Mouse (Mus musculus) forebrain, embryonic 14.5 days (tissue): ENCODE results near the gene Cnot1. TPM values are rescaled to one million over a fixed set of nuclear protein-coding genes. Genes with fewer than 3 reads are reported as not detected.

Source experiments
- ATAC-seq: fragments of 200-750 bp; cut with Nextera tagmentation; 2 replicates; pipeline ENCODE4 v1.8.0; 2017; ENCODE audit warnings: mild to moderate bottlenecking, moderate library complexity
- DNase-seq: peaks from one replicate; pipeline ENCODE4 v3.0.0-alpha.2; 2015; ENCODE audit warnings: low spot score
- H3K27ac ChIP-seq: fragments of 300-500 bp; sonication (generic); 2 replicates; pipeline ENCODE4 v1.5.1; 2014; ENCODE audit warnings: low read depth, mild to moderate bottlenecking, control low read depth, low read length, moderate library complexity
- H3K27me3 ChIP-seq: fragments of 300-500 bp; sonication (generic); replicated peaks from 2 replicates; pipeline ENCODE4 v1.6.1; 2014; ENCODE audit warnings: low read length, control low read depth, mixed read lengths; ENCODE audit not compliant: control insufficient read depth, insufficient read depth
- H3K36me3 ChIP-seq: fragments of 300-500 bp; sonication (generic); 2 replicates; pipeline ENCODE4 v1.6.1; 2014; ENCODE audit warnings: low read length, control low read depth; ENCODE audit not compliant: control insufficient read depth, insufficient read depth
- H3K4me1 ChIP-seq: fragments of 300-500 bp; sonication (generic); 2 replicates; pipeline ENCODE4 v1.6.1; 2014; ENCODE audit warnings: antibody characterized with exemption, low read length, control low read depth; ENCODE audit not compliant: control insufficient read depth, insufficient read depth
- H3K4me2 ChIP-seq: fragments of 300-500 bp; sonication (generic); 2 replicates; pipeline ENCODE4 v1.6.1; 2014; ENCODE audit warnings: mild to moderate bottlenecking, control low read depth, low read length
- H3K4me3 ChIP-seq: fragments of 300-500 bp; sonication (generic); 2 replicates; pipeline ENCODE4 v1.5.1; 2014; ENCODE audit warnings: low read depth, low read length, control low read depth
- H3K9ac ChIP-seq: fragments of 300-500 bp; sonication (generic); 2 replicates; pipeline ENCODE4 v1.6.1; 2014; ENCODE audit warnings: mild to moderate bottlenecking, low read length, control low read depth, moderate library complexity
- H3K9me3 ChIP-seq: fragments of 300-500 bp; sonication (generic); replicated peaks from 2 replicates; pipeline ENCODE4 v1.6.1; 2016; ENCODE audit warnings: low read length, control low read depth, mixed read lengths; ENCODE audit not compliant: control insufficient read depth
- WGBS: fragments of 180-500 bp; shearing (Covaris S2); extraction: QIAGEN DNeasy Blood & Tissue Kit; methylation state at CpG from one replicate; pipeline ENCODE4 v1.1.7; 2014; 5-methylcytosine and 5-hydroxymethylcytosine counted together
- polyA plus RNA-seq: library from polyadenylated mRNA; unstranded; fragments of >200 nt; fragmentation: Nextera tagmentation; extraction: Ambion mirVana; gene quantifications from 2 replicates; pipeline ENCODE4 v1.2.1, GENCODE M21; 2014

Cnot1 gene
- polyA plus RNA-seq, result 63.0 and 66.4 TPM in 2 replicates

DNA sequence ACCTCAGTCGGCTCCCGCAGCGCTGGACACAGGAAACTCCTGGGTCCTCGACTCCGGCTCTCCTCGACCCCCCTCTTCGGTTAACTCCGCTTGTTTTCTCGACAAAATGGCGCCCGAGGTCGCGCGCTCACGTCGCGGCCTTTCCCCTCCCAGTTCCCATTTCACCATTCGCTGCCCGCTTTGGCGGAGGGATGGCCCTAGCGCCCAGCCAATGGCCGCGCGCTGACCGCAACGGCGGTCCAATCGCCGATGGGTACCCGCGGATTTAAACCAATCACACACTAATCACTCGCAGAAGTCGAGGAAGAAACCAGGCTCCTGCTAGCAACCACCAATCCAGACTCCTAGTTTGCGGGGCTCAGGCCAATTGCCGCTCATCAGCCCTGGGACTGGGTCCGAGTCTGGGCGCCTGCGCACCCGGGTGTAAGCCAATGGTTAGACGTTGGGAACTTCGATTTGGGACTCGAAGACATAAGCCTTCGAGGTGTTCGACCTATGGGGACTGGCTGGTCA lies at the start of gene Cnot1:
Cnot1 (minus strand) TSS at position 134 of the 513 bp plus-strand sequence.
- Histone ChIP-seq H3K4me3 (peak within 1 kb of the TSS; percentile 96), H3K27me3 (no peaks in the 10 kb centered on the region), H3K4me2 (peak within 1 kb of the TSS; percentile 93), H3K27ac (peak within 1 kb of the TSS; percentile 93), H3K9me3 (no peaks in the 10 kb centered on the region), H3K4me1 (peaks cover 12% of the 10 kb centered on the region), H3K9ac (peak within 1 kb of the TSS; percentile 94), H3K36me3 (peaks cover under 1% of the 10 kb centered on the region; the same call in 1 of the 2 replicates)
- under 1% methylated on average over 44 of the region's 44 CpGs for WGBS
- ATAC-seq (peak; percentile 97), DNase-seq (peak; percentile 98)

DNA sequence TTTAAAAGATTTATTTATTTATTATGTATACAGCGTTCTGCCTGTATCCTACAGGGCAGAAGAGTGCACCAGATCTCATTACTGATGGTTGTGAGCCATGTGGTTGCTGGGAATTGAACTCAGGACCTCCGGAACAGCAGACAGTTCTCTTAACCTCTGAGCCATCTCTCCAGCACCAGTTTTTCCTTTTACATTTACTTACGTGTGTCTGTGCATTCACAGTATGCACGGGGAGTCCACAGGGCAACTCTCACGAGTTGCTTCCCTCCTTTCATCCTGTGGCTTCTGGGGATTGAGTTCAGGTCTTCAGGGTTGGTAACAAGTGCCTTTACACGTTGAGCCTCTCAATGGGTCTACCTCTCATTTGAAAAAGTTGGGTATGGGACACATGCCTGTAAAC lies 46.9 kb upstream of the Cnot1 start:
- DNase-seq, result no peak
- Histone ChIP-seq H3K4me2 (no peak overlapping the region), H3K4me3 (no peak overlapping the region), H3K9me3 (no peaks in the 10 kb centered on the region), H3K9ac (no peak overlapping the region), H3K27me3 (no peaks in the 10 kb centered on the region), H3K4me1 (peaks cover 8% of the 10 kb centered on the region), H3K27ac (no peak overlapping the region), H3K36me3 (no peaks in the 10 kb centered on the region)
- no peak for ATAC-seq
- WGBS, result 87% methylated on average over 6 of the region's 6 CpGs

DNA sequence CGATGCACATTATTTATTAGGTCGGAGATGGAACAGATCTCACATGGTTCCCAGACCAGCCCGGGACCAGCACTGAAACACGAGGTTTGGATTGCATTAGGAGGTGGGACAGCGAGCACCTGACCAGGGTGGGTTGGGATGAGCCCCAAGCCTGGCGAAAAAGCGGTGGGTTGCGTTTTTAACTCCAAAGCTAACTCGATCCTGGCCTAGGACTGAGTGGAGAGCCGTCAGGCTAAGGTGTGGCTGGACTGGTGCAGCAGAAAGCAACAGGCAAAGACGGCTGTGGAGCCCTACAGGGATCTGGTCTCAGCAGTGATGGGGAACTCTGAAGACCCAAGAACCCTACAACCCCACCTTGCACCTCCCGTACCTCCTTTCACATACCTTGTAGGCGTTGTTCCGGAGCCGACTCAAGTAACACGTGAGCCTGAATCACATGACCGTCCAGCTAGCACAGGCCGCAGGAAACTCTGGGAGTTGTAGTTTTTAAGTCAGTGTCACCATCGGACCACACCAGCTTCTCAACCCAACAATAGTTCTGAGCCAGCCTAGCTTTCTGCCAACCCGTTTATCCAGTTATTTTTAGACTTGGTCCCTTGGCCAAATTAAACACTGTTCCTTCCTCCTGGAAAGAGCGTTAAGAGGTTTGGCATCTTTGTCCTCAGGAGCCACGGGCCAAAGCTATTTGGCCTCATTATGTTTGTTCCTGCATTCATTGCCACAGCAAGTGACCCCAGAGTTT lies 46.0 kb upstream of the Cnot1 start, which contains the start of gene Slc38a7:
Slc38a7 (minus strand) TSS at position 438 of the 742 bp plus-strand sequence.
- 12% methylated on average over 22 of the region's 22 CpGs for WGBS
- Histone ChIP-seq H3K4me3 (peak within 1 kb of the TSS; percentile 48), H3K27ac (no peak within 1 kb of the TSS)

DNA sequence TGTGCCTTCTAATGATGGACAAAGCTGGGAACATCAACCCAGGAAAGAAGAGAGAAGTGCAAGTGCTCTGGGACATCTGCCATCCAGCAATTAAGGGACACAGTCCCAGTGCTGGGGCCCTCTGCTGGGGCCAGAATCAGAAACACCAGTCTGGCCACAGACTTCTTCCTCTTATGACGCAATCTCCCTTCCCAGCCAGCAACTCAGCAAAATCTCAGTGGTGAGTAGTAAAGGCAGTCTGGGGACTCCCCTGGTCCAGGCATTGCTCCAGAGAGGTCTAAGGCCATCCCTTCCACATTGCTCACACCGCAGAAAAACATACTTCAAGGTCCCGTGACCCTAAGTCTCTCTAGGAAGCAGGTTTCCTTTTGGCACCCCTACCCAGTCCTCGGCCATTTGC lies 45.0 kb upstream of the Cnot1 start:
- peaks cover 8% of the 10 kb centered on the region for H3K4me1 ChIP-seq
- H3K4me2 ChIP-seq, result peak overlapping the region; percentile 75
- peaks cover 9% of the 10 kb centered on the region for H3K36me3 ChIP-seq
- H3K4me3 ChIP-seq, result peak overlapping the region; percentile 48; the same call in 1 of the 2 replicates
- ATAC-seq (no peak), DNase-seq (no peak)
- no peak overlapping the region; the same call in 1 of the 2 replicates for H3K9ac ChIP-seq
- 79% methylated on average over 4 of the region's 4 CpGs for WGBS
- H3K9me3 ChIP-seq, result no peaks in the 10 kb centered on the region
- no peaks in the 10 kb centered on the region for H3K27me3 ChIP-seq
- no peak overlapping the region for H3K27ac ChIP-seq

More for the DNA sequence above, 46.0 kb upstream of the Cnot1 start, which contains the start of gene Slc38a7:
- ATAC-seq (peak; percentile 98), DNase-seq (peak; percentile 94)
- no peaks in the 10 kb centered on the region for H3K9me3 ChIP-seq
- H3K4me2 ChIP-seq, result peak within 1 kb of the TSS; percentile 75
- H3K27me3 ChIP-seq, result no peaks in the 10 kb centered on the region
- peaks cover 4% of the 10 kb centered on the region for H3K36me3 ChIP-seq
- H3K9ac ChIP-seq, result peak within 1 kb of the TSS; percentile 75
- peaks cover 8% of the 10 kb centered on the region for H3K4me1 ChIP-seq

DNA sequence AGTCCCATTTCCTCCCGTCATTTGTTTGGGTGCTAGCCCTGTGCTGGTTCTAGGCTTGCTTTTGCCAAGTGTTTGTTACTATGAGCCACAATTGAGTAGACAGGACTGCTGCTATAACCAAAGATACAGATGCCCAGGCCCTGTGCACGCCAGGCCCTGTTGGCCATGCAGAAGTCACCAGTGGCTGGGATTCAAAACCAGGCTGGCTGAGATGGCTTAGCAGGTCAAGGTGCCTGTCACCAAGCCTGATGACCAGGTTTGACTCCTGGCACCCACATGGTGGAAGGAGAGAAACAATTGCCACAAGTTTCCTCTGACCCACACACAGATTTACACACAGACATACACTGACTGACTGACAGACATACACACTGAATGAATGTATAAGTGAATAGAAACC lies 43.1 kb upstream of the Cnot1 start:
- no peak for ATAC-seq
- Histone ChIP-seq H3K27me3 (no peaks in the 10 kb centered on the region), H3K9ac (no peak overlapping the region), H3K4me3 (no peak overlapping the region), H3K27ac (no peak overlapping the region), H3K4me1 (peaks cover 8% of the 10 kb centered on the region), H3K4me2 (no peak overlapping the region), H3K9me3 (no peaks in the 10 kb centered on the region), H3K36me3 (peaks cover 18% of the 10 kb centered on the region)
- 98% methylated on average over 2 of the region's 2 CpGs for WGBS
- DNase-seq, result no peak

DNA sequence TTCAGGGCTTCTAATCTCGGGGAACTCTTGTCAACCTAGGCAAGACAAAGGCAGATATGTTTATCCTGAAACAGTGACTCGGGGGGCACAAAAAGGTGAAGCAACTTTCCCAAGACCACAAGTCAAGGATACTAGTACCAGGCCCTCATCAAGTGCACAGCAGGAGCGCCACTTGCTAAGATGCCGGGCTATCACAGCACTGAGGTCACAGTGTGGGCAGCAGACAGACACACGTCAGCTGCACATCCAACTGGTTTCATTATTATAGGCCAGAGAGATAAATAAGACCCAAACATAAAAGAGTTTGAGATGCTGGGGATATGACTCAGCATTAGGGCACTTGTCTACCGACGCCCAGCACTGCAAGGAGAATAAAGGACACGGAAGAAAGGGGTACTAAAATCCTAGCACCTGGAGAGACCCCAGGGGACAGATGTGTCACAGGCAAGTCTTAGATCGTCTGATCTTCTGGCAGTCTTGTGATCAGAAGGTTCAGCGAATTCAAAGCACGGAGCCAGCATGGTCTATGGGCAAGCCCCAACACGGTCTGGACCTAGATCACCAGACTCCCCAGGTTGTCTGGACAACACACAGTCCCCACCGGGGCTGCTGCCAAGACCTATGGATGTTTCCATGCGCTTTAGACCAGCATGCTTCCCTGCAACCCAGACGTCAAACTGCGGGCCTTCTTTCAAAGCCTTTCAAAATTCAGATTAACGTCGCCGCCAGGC lies 41.6 kb upstream of the Cnot1 start:
- no peak overlapping the region for H3K4me2 ChIP-seq
- no peak overlapping the region for H3K9ac ChIP-seq
- peaks cover 8% of the 10 kb centered on the region for H3K4me1 ChIP-seq
- WGBS, result 90% methylated on average over 19 of the region's 19 CpGs
- H3K36me3 ChIP-seq, result peaks cover 31% of the 10 kb centered on the region
- no peak for ATAC-seq
- H3K9me3 ChIP-seq, result no peaks in the 10 kb centered on the region
- DNase-seq, result no peak
- no peak overlapping the region for H3K27ac ChIP-seq
- H3K27me3 ChIP-seq, result no peaks in the 10 kb centered on the region
- no peak overlapping the region for H3K4me3 ChIP-seq

DNA sequence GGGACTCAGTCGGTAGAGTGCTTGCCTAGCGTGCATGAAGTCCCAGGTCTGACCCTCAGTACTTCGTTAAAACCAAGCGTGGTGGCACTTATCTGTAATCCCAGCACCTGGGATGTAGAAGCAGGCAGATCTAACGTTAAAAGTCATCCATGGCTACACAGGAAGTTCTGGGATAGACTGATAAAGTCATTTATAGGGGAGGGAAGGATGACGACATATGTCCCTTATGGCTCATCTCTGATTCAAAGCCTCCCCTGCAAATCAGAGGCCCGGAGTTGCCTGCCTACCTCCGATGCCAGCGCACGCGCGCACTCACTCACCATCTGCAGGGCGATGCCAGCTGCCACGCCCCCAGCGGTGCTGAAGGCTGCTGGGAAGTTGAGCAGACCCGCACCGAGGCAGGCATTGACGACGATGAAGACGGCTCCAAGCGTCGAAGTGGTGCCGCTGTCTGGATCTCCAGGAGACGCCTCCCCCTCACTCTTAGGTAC lies 40.8 kb upstream of the Cnot1 start:
- 83% methylated on average over 24 of the region's 24 CpGs for WGBS
- H3K4me3 ChIP-seq, result no peak overlapping the region
- no peak overlapping the region for H3K9ac ChIP-seq
- DNase-seq, result no peak
- no peaks in the 10 kb centered on the region for H3K27me3 ChIP-seq
- H3K9me3 ChIP-seq, result no peaks in the 10 kb centered on the region
- peaks cover 8% of the 10 kb centered on the region for H3K4me1 ChIP-seq
- 0 out of 2 replicates have a peak, but pooled peaks have one; percentile 18 for ATAC-seq
- no peak overlapping the region for H3K4me2 ChIP-seq
- peaks cover 38% of the 10 kb centered on the region for H3K36me3 ChIP-seq
- H3K27ac ChIP-seq, result no peak overlapping the region

DNA sequence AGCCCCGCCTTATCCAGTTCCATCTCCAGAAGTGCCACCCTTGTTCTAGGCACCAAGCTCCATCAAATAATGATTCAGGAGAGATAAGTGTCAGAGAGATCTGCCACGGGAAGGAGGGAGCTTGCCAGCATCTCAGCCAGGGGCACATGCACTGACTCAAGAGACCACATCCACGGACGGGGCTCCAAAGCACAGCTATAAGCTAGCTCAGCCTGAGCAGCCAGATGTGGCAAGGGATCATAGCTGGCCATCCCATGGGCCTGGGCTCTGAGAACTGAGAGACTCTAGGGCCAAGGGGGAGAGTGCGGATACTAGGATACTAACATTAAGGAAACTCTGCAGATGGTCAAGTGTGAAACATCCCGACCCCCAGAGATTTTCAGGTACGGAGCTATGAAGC lies 37.8 kb upstream of the Cnot1 start:
- no peak for DNase-seq
- H3K36me3 ChIP-seq, result peaks cover 64% of the 10 kb centered on the region
- no peak for ATAC-seq
- WGBS, result 91% methylated on average over 7 of the region's 7 CpGs
- no peaks in the 10 kb centered on the region for H3K4me1 ChIP-seq
- no peaks in the 10 kb centered on the region for H3K9me3 ChIP-seq
- H3K9ac ChIP-seq, result no peak overlapping the region
- no peak overlapping the region for H3K27ac ChIP-seq
- H3K4me2 ChIP-seq, result no peak overlapping the region
- H3K27me3 ChIP-seq, result no peaks in the 10 kb centered on the region
- no peak overlapping the region for H3K4me3 ChIP-seq
